Mouse (Mus musculus) left cerebral cortex, adult 18-20 months (tissue): ENCODE data around the gene Krt80. TPM values are rescaled to one million over a fixed set of nuclear protein-coding genes. Genes with fewer than 3 reads are reported as not detected.

Experiments
- DNase-seq, 2 experiments: peaks; one replicate each; pipeline ENCODE4 v3.0.0; 2021 to 2022; ENCODE audit warnings: low spot score in 2 of 2, mixed read lengths in 1 of 2
- total RNA-seq, 2 experiments: library from RNA; stranded (reverse); gene quantifications; 2 replicates each; pipeline ENCODE4 v1.2.3; 2021

The Krt80 gene
- total RNA-seq, 2 experiments from 2014 or later, result 2.2 to 3.3 TPM

- DNase-seq, result no peak
Measured at GRCm38 (mm10) chr15:101318889-101319765, 50.8 kb downstream of the Krt80 start.

- no peak for DNase-seq
Measured at GRCm38 (mm10) chr15:101317814-101318500, 52.0 kb downstream of the Krt80 start.

DNA sequence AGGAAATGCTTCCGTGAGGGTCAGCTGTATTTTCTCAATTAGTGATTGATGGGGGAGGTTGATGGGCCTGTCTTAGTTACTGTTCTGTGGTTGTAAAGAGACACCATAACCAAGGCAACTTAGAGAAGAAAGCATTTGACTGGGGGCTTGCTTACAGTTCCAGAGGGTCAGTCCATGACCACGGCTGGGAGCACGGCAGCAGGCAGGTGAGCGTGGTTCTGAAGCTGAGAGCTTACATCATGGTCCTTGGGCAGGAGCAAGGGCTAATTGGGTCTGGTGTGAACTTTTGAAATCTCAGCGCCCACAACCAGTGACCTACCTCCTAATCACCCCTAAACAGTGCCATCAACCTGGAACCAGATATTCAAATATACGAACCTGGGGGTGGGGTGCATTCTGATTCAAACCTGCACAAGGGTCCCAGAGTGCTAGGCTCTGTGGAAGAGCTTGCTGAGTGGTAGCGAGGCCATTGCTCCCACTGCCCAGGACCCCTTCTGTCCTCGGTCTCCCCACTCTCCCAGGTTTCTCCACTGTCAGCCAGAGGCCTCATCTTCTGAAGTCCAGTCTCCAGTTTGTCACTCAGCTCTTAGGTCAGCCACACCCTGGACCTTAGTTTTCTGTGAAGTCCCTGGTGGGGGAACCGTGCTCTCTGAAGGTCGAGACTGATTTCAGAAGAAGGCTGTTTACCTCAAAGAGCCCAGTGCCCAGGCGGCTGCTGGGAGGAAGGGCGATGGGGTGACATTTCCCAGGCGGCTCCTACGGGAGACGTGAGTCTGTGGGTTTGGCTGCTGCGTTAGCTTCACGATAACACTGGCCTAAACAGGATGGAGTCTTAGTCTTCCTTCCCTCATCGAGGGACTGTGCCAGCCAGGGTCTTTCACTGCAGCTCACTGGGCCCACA is 52.8 kb downstream of the Krt80 start:
- DNase-seq, result no peak

- DNase-seq, result no peak
Measured at GRCm38 (mm10) chr15:101316279-101316912, 53.6 kb downstream of the Krt80 start.

GRCm38 (mm10) chr15:101315832-101316231 is 54.1 kb downstream of the Krt80 start:
- peak; percentile 90 to 91 for DNase-seq

- DNase-seq, result no peak
Measured at GRCm38 (mm10) chr15:101315378-101315777, 54.6 kb downstream of the Krt80 start.

GRCm38 (mm10) chr15:101312006-101312405 is 58.0 kb downstream of the Krt80 start:
- no peak for DNase-seq

DNA sequence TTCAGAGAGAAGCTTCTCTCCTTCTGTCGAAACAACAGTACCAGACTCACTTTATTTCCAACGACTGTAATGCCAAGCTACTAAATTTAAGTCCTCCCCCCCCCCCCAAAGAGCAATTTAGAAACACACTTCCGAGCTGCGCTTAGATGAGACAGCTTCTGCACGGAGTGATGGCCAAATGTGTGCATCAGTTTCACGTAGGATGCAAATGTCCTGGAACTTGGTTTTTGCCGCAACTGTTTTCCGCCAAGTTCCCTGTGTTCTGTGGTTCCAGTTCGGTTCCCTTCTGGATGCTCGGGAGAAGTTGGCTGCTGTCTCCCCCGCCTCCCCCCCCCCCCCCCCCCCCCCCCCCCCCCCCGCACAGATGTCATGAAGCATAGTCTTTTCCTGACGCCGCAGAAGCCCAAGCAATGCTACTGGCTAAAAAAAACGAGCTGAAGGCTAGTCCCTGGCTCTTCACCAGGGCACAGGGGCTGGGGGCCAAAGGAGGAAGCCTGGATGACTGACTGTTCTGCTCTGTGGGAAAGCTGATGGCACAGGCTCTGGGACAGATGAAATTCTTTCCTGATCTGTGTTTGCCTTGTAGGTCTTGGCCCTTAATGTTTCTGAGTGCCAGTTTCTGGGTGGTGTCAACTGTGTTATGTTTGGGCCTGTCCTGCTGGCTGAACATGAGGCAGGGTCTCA is 58.7 kb downstream of the Krt80 start:
- DNase-seq, result peak; percentile 41

GRCm38 (mm10) chr15:101309493-101309892 is 60.5 kb downstream of the Krt80 start:
- no peak for DNase-seq

DNA sequence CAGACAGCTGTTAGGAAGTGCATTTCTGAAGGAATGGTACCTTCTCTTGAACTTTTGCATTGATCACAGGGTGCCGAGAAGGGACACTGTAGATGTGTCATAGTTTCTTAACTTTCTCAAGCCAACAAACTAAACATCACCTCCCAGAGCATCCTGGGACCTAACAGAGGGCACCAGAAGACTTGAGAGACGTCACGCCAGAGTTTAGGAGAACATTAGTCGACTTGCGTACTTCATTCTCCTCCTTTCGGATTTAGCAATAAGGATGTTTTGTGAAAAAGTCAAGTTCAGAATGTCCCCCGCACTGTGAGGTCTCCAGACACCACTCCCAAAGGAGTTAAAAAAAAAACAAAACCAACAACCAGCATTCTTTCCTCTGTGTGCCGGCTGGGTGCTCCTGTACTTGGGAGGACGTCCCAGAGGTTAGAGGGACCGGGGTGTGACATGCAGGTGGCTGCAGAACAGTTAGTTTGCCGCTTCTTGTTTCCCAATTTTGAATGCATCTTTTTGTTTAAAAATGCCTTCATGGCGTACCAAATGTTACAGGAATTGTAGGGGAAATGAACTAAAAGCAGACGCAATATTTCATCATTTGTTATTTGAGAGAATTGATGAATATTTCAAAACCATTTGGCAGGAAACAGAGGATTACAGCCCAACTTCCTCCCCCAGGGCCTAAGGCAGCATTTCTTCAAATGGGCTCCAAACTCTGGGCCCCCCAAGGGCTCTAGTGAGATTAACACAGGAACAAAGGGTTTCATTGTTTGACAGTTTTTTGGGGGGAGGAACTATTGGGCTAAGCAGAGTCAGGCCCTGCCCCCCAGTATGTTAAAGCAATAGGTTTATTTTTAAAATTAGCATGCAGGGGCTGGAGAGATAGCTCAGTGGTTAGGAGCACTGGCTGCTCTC is 61.3 kb downstream of the Krt80 start:
- no peak for DNase-seq

GRCm38 (mm10) chr15:101306459-101306858 is 63.5 kb downstream of the Krt80 start:
- peak; percentile 43 to 55 for DNase-seq

DNA sequence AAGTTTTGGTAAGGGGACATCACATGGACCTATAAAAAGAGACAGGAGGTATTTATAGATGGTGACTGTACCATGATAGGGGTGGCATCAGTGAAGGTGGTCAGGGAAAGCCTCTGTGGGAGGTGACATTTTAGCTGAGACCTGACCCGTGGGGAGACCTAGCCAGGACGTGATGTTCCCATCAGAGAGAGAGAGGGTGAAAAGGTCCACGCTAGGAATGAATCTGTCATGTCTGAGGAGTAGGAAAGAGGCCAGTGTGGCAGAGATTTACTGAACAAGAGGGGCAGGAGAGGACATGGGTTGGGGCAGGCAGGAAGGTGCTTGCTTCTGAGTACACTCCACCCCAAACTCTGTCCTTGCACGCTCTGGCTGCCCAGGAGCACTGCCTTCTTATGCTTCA is 66.1 kb downstream of the Krt80 start:
- DNase-seq, result no peak

- DNase-seq, result no peak
Measured at GRCm38 (mm10) chr15:101302201-101302600, 67.8 kb downstream of the Krt80 start.

GRCm38 (mm10) chr15:101300128-101300527 is 69.8 kb downstream of the Krt80 start:
- no peak for DNase-seq

- no peak for DNase-seq
Measured at GRCm38 (mm10) chr15:101299480-101299960, 70.4 kb downstream of the Krt80 start.

DNA sequence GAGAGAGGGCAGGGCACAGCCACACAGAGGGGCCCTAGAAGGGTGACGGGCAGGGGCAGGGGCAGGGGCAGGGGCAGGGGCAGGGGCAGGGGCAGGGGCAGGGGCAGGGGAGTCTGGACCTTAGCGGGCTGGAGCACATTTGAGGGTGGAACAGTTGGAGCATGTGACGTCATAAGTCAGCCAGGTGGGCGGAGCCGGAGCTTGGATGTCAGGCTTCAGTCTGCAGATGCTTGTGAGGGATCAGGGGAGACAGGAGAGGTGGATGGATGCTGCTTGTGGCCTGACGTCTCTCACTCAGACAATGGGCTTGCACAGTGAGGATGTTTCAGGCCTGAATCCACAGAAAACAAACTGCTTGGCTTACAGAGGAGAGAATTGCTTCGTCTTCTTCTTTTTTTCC is 71.4 kb downstream of the Krt80 start:
- DNase-seq, result no peak

DNA sequence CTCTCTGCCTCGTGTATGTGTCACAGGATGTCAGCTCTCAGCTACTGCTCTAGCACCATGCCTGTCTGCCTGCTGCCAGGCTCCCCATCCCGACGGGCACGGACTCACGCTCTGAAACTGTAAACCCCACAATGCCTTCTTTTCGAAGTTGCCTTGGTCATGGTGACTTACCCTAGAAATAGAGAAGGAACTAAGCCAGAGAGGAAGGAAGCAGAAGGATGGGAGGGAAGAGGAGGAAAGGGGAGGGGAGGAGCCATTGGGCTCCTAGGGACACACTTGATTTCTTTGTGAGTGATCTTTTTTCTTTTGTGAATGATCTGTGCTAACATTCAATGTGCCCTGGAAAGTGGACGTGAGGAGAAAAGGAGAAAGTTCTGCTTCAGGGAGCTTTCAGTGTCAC is 72.0 kb downstream of the Krt80 start:
- no peak for DNase-seq
